Mouse (Mus musculus) ES-Bruce4 (cell line): Measurements from ENCODE around the gene Tcf7l2.

ENCODE experiments used
- CTCF ChIP-seq: IDR thresholded peaks from one replicate; pipeline ENCODE4 v1.8.1; 2011; ENCODE audit warnings: low read depth, low read length
- EP300 ChIP-seq: IDR thresholded peaks from 2 replicates; pipeline ENCODE4 v1.6.1; 2011; ENCODE audit warnings: low read depth, low read length; ENCODE audit not compliant: insufficient read depth
- POLR2A ChIP-seq: IDR thresholded peaks from one replicate; pipeline ENCODE4 v1.8.1; 2011; ENCODE audit warnings: low read length; ENCODE audit not compliant: insufficient read depth

DNA sequence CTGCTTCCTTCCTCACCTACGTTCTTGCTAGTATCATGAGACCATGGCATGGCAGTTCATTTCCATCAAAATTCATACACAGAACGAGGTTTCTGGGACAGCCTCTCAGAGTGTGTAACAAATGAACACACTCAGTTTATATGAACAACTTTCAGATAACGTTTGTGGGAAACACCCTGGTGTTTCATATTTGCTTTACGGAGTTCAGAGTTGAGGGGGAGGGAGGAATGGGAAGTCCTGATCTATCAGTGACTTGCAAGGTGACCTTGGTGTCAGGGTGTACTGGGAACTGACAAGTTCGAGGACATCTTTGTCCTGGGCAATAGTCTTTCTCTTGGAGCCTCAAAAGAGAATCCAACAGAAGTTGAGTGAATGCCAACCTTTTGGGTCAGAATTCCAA is 197.5 kb downstream of the Tcf7l2 start:
- TF ChIP-seq CTCF (no peak), EP300 (no peak), POLR2A (no peak)
